Mouse (Mus musculus): ENCODE measurements around the gene Cul9. TPM values are rescaled to one million over a fixed set of nuclear protein-coding genes. Genes with fewer than 3 reads are reported as not detected.
A peak's percentile ranks its signal among the peaks of the same experiment; 100 is the strongest.

The Cul9 gene
- polyA plus RNA-seq (2016; fragmentation: Nextera tagmentation; extraction: Ambion mirVana): 14.3 and 15.2 TPM in 2 replicates

DNA sequence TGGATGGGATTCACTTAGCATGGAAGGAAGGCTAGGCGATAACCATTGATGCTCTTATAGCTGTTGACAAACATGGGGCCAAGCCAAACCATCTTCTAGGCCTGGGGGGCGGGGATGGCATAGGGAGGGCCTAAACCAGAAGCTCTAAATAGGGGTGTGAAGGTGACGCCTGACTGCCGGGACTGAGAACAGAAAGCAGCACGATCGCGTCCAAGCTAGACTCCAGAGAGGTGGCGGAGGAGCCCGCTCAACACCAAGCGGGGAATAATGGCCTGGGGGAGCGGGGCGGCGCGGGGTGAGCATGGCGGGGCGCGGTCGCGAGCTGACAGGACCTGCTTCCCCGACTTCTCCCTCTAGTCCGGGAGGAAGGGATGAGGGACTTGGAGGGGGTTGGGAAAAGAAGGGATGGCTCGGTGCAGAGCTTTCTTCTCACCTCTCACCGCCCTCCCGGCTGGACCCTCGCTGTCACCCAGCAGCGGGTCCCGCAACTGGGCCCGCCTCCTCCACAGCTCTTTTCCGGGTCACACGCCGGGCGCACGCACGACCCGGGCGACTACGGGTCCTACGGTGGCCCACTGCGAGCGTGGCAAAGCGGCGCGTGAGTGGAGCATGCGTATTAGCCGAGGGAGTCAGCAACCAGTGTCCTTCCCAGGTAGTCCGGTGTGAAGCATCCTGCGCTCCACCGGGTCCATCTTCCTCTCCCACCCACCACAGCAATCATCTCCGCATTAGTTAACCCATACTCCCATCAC lies at the start of gene Cul9:
Cul9 (minus strand) TSS at position 576 of the 752 bp plus-strand sequence.
- Histone ChIP-seq H3K27ac (replicated peaks) (no peak within 1 kb of the TSS), H3K9ac (replicated peaks) (peak within 1 kb of the TSS; percentile 72)

DNA sequence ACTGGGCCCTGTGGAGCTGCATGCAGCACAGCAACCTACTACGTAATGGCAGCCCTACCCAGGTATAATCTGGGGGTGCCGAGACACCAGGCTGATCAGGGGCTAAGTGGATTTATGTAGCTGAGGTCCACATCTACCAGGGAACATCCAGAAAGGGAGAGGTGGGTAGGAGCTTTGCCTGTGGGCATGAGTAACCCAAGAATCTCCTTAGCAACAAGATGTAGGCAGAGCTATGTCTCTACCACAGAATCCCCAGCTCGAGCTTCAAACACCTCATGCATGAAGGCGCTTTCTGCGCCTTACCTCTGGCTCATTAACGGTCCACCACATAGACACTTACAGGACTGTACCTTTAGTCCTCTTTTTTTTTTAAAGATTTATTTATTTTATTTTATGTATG lies 49.1 kb upstream of the Cul9 start:
- Histone ChIP-seq H3K4me3 (no peak overlapping the region), H3K27me3 (no peaks in the 10 kb centered on the region), H3K27ac (replicated peaks) (peak overlapping the region; percentile 35), H3K9ac (replicated peaks) (no peak overlapping the region), H3K9me3 (no peaks in the 10 kb centered on the region), H3K4me2 (replicated peaks) (no peak overlapping the region), H3K4me1 (peaks cover 13% of the 10 kb centered on the region), H3K36me3 (peaks cover 12% of the 10 kb centered on the region)
- no peak for ATAC-seq (ENCODE audit: low FRiP score, low read depth)
- 77% methylated on average over 6 of the region's 6 CpGs for WGBS

More for the DNA sequence above, at the start of gene Cul9:
- no peaks in the 10 kb centered on the region for H3K9me3 ChIP-seq
- H3K4me1 ChIP-seq: peaks cover 26% of the 10 kb centered on the region
- peak; percentile 80 for ATAC-seq (ENCODE audit: low FRiP score, low read depth)
- peak within 1 kb of the TSS; percentile 68 for H3K4me3 ChIP-seq
- peak within 1 kb of the TSS; percentile 76 for H3K4me2 ChIP-seq (replicated peaks)
- 1% methylated on average over 47 of the region's 49 CpGs for WGBS
- H3K27me3 ChIP-seq: peaks cover 21% of the 10 kb centered on the region
- peaks cover 40% of the 10 kb centered on the region for H3K36me3 ChIP-seq

DNA sequence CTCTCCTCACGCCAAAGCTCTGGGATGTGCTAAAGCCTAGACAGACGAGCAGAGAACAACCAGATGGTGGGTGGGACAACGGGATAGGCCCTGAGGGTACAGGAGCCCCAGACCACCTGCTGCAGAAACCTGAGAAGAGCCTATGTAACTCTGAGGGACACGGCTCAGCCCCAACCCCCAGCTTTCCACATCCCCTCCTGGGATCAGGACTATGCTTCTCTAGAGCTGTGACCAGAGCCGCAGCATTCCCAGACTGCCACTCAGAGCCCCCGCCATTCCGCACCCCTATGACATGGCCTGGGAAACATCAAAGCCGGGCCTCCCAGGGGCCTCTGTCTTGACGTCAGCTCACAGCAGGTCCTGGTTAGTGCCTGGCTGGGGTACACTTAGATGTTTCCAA lies 48.4 kb upstream of the Cul9 start:
- Histone ChIP-seq H3K36me3 (peaks cover 20% of the 10 kb centered on the region), H3K4me3 (no peak overlapping the region), H3K27ac (replicated peaks) (peak overlapping the region; percentile 35; the same call in 1 of the 2 replicates), H3K9me3 (no peaks in the 10 kb centered on the region), H3K9ac (replicated peaks) (no peak overlapping the region), H3K4me2 (replicated peaks) (no peak overlapping the region), H3K4me1 (peaks cover 13% of the 10 kb centered on the region), H3K27me3 (no peaks in the 10 kb centered on the region)
- no peak for ATAC-seq (ENCODE audit: low FRiP score, low read depth)
- 51% methylated on average over 9 of the region's 9 CpGs for WGBS

DNA sequence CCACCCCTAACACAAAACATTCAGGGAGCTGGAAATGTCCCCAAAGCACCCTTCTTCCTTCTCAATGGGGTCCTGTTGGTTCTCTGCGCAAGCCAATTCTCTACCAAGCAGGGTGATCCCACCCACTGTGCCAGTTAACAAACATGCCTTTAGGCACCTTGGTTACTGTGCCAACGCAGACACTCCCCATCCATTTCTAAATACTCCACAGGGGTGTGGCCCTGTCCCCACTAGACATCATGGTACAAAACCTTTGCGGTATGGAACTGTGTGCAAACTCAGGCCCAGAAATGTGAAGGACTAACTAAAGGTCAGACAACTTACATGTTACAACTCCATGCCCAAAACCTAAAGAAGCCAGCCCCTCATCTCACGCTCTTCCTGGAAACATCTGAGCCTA lies 46.9 kb upstream of the Cul9 start:
- Histone ChIP-seq H3K9me3 (no peaks in the 10 kb centered on the region), H3K4me1 (peaks cover 9% of the 10 kb centered on the region), H3K27ac (replicated peaks) (no peak overlapping the region), H3K27me3 (no peaks in the 10 kb centered on the region), H3K4me3 (no peak overlapping the region), H3K4me2 (replicated peaks) (no peak overlapping the region), H3K9ac (replicated peaks) (no peak overlapping the region), H3K36me3 (peaks cover 26% of the 10 kb centered on the region)
- no peak for ATAC-seq (ENCODE audit: low FRiP score, low read depth)
- WGBS: 94% methylated on average over 4 of the region's 4 CpGs

DNA sequence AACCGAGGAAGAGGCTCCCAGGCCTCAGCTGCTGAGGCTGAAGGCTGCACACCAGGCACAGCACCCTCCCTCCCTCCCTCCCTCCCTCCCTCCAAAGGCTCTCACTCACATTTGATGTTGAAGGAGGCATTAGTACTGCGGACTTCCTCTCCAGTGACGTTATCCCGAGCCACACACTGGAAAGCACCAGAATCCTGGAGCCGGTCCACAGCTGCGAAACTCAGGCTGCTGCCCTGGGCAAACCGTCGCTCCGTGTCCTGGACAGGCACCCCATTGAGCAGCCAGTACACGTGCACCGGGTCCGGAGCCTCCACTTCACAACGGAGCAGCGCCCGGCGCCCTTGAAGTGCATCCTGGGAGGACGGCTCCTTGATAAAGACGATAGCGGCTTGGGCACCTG lies 45.2 kb upstream of the Cul9 start:
- Histone ChIP-seq H3K9me3 (no peaks in the 10 kb centered on the region), H3K9ac (replicated peaks) (no peak overlapping the region), H3K36me3 (peaks cover 34% of the 10 kb centered on the region), H3K4me3 (no peak overlapping the region), H3K4me2 (replicated peaks) (no peak overlapping the region), H3K27ac (replicated peaks) (no peak overlapping the region), H3K4me1 (peaks cover 9% of the 10 kb centered on the region), H3K27me3 (no peaks in the 10 kb centered on the region)
- WGBS: 89% methylated on average over 19 of the region's 19 CpGs
- ATAC-seq (ENCODE audit: low FRiP score, low read depth): no peak

DNA sequence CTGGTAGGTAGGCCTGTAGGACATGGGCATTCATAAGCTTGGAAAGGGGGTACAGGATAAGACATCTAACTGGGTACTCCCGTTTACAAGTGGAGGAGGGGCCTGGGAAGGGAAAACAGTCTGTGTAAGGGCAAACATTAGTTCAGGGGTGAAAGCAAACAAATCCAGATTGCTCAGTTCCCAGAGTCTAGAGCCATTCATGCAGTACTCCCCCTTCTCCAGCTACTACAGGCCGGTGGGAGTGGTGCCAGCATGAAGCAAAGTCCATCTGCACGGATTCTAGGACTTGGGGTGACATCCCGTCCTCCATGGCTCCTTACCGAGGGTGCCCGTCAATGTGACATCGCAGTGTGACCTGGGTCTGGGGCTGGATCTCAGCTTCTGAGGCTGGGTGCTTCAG lies 44.3 kb upstream of the Cul9 start:
- Histone ChIP-seq H3K4me2 (replicated peaks) (no peak overlapping the region), H3K9me3 (no peaks in the 10 kb centered on the region), H3K9ac (replicated peaks) (no peak overlapping the region), H3K27ac (replicated peaks) (no peak overlapping the region), H3K27me3 (no peaks in the 10 kb centered on the region), H3K4me3 (no peak overlapping the region), H3K4me1 (peaks cover 9% of the 10 kb centered on the region), H3K36me3 (peaks cover 44% of the 10 kb centered on the region)
- 89% methylated on average over 7 of the region's 7 CpGs for WGBS
- ATAC-seq (ENCODE audit: low FRiP score, low read depth): no peak

DNA sequence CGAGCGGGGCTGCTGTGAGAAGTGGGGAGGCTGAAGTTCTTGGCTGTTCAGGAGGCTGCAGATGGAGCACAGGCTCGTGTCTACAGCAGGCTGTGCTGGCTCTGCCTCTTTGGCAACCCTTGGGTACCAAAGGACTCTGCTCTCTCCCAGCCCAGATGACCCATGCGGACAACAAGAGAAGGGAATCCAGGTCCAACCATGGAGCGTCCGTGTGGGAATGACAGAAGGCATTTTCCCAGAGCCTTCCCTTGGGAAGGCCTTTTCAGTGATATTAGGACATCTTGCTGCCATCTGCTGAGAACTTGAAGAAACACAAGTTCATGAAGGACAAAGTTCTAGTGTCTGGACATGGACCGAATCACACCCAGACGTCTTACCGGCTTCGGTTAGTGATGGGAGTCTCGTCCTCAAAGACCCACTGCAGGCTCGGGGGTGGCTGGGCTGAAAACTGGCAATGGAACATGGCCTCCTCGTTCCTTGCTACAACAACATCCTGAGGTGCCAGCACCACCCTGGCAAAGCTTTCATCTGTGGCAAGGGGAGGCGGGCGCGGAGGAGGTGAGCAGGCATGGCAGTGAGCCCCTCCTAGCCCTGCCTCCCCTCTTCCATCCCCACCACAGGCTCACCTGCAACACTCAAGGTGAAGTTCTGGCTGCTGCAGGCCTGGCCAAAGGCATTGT lies 43.6 kb upstream of the Cul9 start:
- H3K27me3 ChIP-seq: no peaks in the 10 kb centered on the region
- no peaks in the 10 kb centered on the region for H3K9me3 ChIP-seq
- no peak overlapping the region for H3K9ac ChIP-seq (replicated peaks)
- peaks cover 48% of the 10 kb centered on the region for H3K36me3 ChIP-seq
- no peak overlapping the region for H3K4me2 ChIP-seq (replicated peaks)
- no peak overlapping the region for H3K4me3 ChIP-seq
- WGBS: 93% methylated on average over 16 of the region's 16 CpGs
- ATAC-seq (ENCODE audit: low FRiP score, low read depth): no peak
- no peak overlapping the region for H3K27ac ChIP-seq (replicated peaks)
- H3K4me1 ChIP-seq: peaks cover 4% of the 10 kb centered on the region

DNA sequence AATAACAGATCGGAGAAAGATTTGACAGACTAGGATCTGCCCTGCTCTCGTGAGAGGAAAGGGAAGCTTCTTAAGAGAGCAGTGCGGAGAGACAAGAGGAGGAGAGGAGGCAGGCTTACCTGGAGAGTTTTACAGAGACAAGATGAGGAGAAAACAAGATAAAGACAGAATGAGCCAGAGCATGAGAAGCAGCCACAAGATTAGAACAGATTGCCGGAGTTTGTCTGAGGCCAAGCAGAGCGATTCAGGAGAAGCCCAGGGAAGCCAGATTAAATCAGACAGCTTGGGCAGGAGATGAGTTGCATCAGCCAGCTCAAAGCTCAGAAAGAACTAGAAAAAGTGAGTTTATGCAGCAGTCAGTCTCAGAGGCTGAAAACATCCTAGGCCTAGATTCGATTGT lies 42.7 kb upstream of the Cul9 start:
- H3K27ac ChIP-seq (replicated peaks): no peak overlapping the region
- no peaks in the 10 kb centered on the region for H3K9me3 ChIP-seq
- peaks cover 52% of the 10 kb centered on the region for H3K36me3 ChIP-seq
- H3K4me2 ChIP-seq (replicated peaks): no peak overlapping the region
- WGBS: 94% methylated on average over 6 of the region's 6 CpGs
- ATAC-seq (ENCODE audit: low FRiP score, low read depth): no peak
- no peaks in the 10 kb centered on the region for H3K4me1 ChIP-seq
- H3K27me3 ChIP-seq: no peaks in the 10 kb centered on the region
- no peak overlapping the region for H3K4me3 ChIP-seq
- no peak overlapping the region for H3K9ac ChIP-seq (replicated peaks)

DNA sequence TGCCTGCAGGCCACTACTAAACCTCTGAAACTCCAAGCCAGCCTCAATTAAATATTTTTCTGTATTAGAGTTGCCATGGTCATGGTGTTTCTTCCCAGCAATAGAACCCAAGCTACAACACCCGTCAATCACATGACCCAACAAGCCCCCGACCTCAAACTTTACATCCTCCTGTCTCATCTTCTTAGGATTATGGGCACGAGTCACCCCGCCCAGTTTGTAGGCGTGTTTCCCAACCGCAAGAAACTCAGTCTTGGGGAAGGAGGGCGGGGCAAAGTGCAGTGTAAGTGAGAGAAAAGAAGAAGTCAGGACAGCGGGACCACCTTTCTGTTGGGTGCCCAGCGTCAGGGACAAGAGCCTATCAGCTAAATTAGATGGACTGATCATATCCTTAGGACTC lies 42.0 kb upstream of the Cul9 start:
- no peak for ATAC-seq (ENCODE audit: low FRiP score, low read depth)
- H3K27ac ChIP-seq (replicated peaks): no peak overlapping the region
- no peak overlapping the region for H3K4me3 ChIP-seq
- H3K27me3 ChIP-seq: no peaks in the 10 kb centered on the region
- H3K36me3 ChIP-seq: peaks cover 52% of the 10 kb centered on the region
- no peaks in the 10 kb centered on the region for H3K4me1 ChIP-seq
- 86% methylated on average over 9 of the region's 9 CpGs for WGBS
- no peak overlapping the region for H3K4me2 ChIP-seq (replicated peaks)
- H3K9me3 ChIP-seq: no peaks in the 10 kb centered on the region
- no peak overlapping the region for H3K9ac ChIP-seq (replicated peaks)

DNA sequence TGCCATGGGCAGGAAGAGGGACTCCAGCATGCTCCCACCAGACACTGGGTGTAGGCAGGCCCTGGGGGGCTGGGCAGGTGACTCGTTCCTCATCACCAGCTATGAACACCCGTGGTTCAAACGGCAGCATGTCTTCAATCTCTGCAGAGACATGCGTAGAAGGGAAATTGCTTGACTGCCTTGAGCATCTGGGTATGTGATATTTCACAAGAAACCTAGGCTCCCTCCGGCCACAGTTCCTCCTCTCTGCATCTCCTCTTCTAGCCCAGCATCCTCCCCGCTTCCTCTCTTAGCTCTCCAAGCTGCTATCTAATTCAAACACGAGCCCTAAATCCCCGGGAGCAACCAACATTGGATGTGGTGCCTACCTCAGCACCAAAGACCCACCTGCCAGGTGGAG lies 40.1 kb upstream of the Cul9 start:
- 93% methylated on average over 8 of the region's 8 CpGs for WGBS

DNA sequence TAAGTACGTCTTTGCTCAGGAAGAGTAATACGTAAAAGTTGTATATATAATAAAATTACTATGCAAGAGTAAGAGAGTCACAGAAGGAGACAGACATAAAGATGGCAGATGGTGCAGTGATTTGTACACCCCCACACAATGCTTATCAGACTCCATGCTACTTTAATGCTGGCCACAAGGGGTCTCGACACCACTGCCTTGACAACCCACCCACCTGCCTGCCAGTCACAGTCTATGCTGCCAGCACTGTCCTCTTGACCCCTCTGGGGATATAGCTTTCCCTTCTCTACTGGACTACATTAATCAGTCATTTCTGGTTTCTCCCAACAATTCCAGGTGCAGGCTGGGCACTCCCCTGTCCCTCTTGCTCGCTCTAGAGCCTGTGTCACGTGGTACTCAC lies 32.5 kb upstream of the Cul9 start:
- Histone ChIP-seq H3K27ac (replicated peaks) (no peak overlapping the region), H3K36me3 (peaks cover 80% of the 10 kb centered on the region), H3K4me1 (no peaks in the 10 kb centered on the region), H3K4me2 (replicated peaks) (no peak overlapping the region), H3K4me3 (no peak overlapping the region), H3K9ac (replicated peaks) (no peak overlapping the region), H3K27me3 (no peaks in the 10 kb centered on the region), H3K9me3 (0 out of 2 replicates have a peak, but pooled peaks cover 3% of the 10 kb centered on the region)
- no peak for ATAC-seq (ENCODE audit: low FRiP score, low read depth)
- 85% methylated on average over 5 of the region's 5 CpGs for WGBS

More for the DNA sequence above, 40.1 kb upstream of the Cul9 start:
- Histone ChIP-seq H3K27me3 (no peaks in the 10 kb centered on the region), H3K4me3 (no peak overlapping the region), H3K4me2 (replicated peaks) (no peak overlapping the region), H3K9me3 (no peaks in the 10 kb centered on the region), H3K27ac (replicated peaks) (no peak overlapping the region), H3K4me1 (no peaks in the 10 kb centered on the region), H3K36me3 (peaks cover 66% of the 10 kb centered on the region), H3K9ac (replicated peaks) (no peak overlapping the region)
- ATAC-seq (ENCODE audit: low FRiP score, low read depth): no peak

DNA sequence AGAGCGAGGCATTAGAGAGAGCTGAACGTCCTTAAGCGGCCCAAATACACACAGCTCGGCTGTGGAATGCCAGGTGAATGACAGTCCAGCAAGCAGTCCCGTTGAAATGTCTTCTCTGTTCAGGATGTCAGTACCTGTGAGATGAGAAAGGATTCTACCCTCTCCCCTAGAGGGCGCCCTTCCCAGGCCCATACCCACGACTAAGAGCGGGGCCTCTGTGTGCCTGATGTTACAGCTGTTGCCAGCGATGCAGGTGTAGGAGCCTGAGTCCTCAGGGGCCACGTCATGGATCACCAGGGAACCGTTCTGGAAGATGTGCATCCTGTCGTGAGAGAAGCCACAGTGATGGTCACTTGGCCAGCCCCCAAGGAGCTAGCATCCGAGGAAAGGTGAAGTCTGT lies 29.9 kb upstream of the Cul9 start:
- no peak for ATAC-seq (ENCODE audit: low FRiP score, low read depth)
- H3K36me3 ChIP-seq: peaks cover 86% of the 10 kb centered on the region

More for the DNA sequence above, 29.9 kb upstream of the Cul9 start:
- H3K4me1 ChIP-seq: no peaks in the 10 kb centered on the region
- H3K4me2 ChIP-seq (replicated peaks): no peak overlapping the region
- 91% methylated on average over 13 of the region's 13 CpGs for WGBS
- H3K27ac ChIP-seq (replicated peaks): no peak overlapping the region
- H3K9ac ChIP-seq (replicated peaks): no peak overlapping the region
- H3K4me3 ChIP-seq: no peak overlapping the region
- 0 out of 2 replicates have a peak, but pooled peaks cover 3% of the 10 kb centered on the region for H3K9me3 ChIP-seq
- H3K27me3 ChIP-seq: no peaks in the 10 kb centered on the region
